Mouse (Mus musculus) frontal cortex, postnatal 14 days (tissue): ENCODE results near the gene Snx21.

Experiments used
- DNase-seq, 2 experiments: peaks; one replicate each; pipeline ENCODE4 v3.0.0; 2022; ENCODE audit warnings: low spot score in 2 of 2

The Snx21 gene

GRCm38 (mm10) chr2:164785481-164786387 lies at the start of gene Snx21:
Gene Snx21 (plus strand): TSS chr2:164785823.
- peak; percentile 69 to 73 for DNase-seq

GRCm38 (mm10) chr2:164737377-164738090 lies 48.1 kb upstream of the Snx21 start:
- DNase-seq: no peak

- no peak for DNase-seq
These were observed 45.7 kb upstream of the Snx21 start for GRCm38 (mm10) chr2:164739876-164740275.

GRCm38 (mm10) chr2:164744987-164745386 lies 40.6 kb upstream of the Snx21 start:
- no peak for DNase-seq

- peak; percentile 86 to 94 for DNase-seq
These were observed 39.7 kb upstream of the Snx21 start, which contains the start of the genes Wfdc3 and Dnttip1 for GRCm38 (mm10) chr2:164745843-164746479. Gene Wfdc3 (minus strand): TSS chr2:164745931. Gene Dnttip1 (plus strand): TSS chr2:164745983.

- no peak for DNase-seq
These were observed 38.9 kb upstream of the Snx21 start for GRCm38 (mm10) chr2:164746693-164747092.

- no peak for DNase-seq
These were observed 37.4 kb upstream of the Snx21 start for GRCm38 (mm10) chr2:164748191-164748590.

- no peak for DNase-seq
These were observed 36.6 kb upstream of the Snx21 start for GRCm38 (mm10) chr2:164748991-164749390.

- DNase-seq: no peak
These were observed 33.2 kb upstream of the Snx21 start for GRCm38 (mm10) chr2:164752454-164752853.

- no peak for DNase-seq
These were observed 31.5 kb upstream of the Snx21 start for GRCm38 (mm10) chr2:164754105-164754504.

- DNase-seq: no peak
These were observed 30.8 kb upstream of the Snx21 start for GRCm38 (mm10) chr2:164754800-164755199.

GRCm38 (mm10) chr2:164757841-164758240 lies 27.8 kb upstream of the Snx21 start:
- DNase-seq: no peak

- no peak for DNase-seq
These were observed 26.9 kb upstream of the Snx21 start for GRCm38 (mm10) chr2:164758692-164759091.

GRCm38 (mm10) chr2:164760059-164760833 lies 25.4 kb upstream of the Snx21 start:
- DNase-seq: no peak

GRCm38 (mm10) chr2:164761502-164761901 lies 24.1 kb upstream of the Snx21 start:
- DNase-seq: no peak

- no peak for DNase-seq
These were observed 23.7 kb upstream of the Snx21 start for GRCm38 (mm10) chr2:164761971-164762370.

- no peak for DNase-seq
These were observed 23.0 kb upstream of the Snx21 start for GRCm38 (mm10) chr2:164762593-164762992.

- no peak for DNase-seq
These were observed 19.8 kb upstream of the Snx21 start for GRCm38 (mm10) chr2:164765841-164766240.

GRCm38 (mm10) chr2:164767812-164768540 lies 17.6 kb upstream of the Snx21 start:
- no peak for DNase-seq

GRCm38 (mm10) chr2:164769258-164770037 lies 16.2 kb upstream of the Snx21 start, which contains the start of gene Ube2c:
Gene Ube2c (plus strand): TSS chr2:164769898.
- DNase-seq: peak; percentile 99
